Mouse (Mus musculus) midbrain, embryonic 13.5 days (tissue): ENCODE results near the gene Kcnj6. TPM values are rescaled to one million over a fixed set of nuclear protein-coding genes. Genes with fewer than 3 reads are reported as not detected.

ENCODE experiments used
- ATAC-seq: fragments of 200-750 bp; cut with Nextera tagmentation; 2 replicates; pipeline ENCODE4 v1.8.0; 2017; ENCODE audit warnings: mild to moderate bottlenecking, moderate TSS enrichment, moderate library complexity
- H3K27ac ChIP-seq: fragments of 300-500 bp; sonication (generic); 2 replicates; pipeline ENCODE4 v1.5.1; 2015; ENCODE audit warnings: inconsistent platforms, mild to moderate bottlenecking, moderate library complexity
- H3K27me3 ChIP-seq: fragments of 300-500 bp; sonication (generic); 2 replicates; pipeline ENCODE4 v1.6.1; 2015; ENCODE audit warnings: mild to moderate bottlenecking, inconsistent platforms
- H3K36me3 ChIP-seq: fragments of 300-500 bp; sonication (generic); 2 replicates; pipeline ENCODE4 v1.6.1; 2015; ENCODE audit warnings: mild to moderate bottlenecking, inconsistent platforms
- H3K4me1 ChIP-seq: fragments of 300-500 bp; sonication (generic); replicated peaks from 2 replicates; pipeline ENCODE4 v1.6.1; 2015; ENCODE audit warnings: inconsistent platforms
- H3K4me2 ChIP-seq: fragments of 300-500 bp; sonication (generic); replicated peaks from 2 replicates; pipeline ENCODE4 v1.6.1; 2015; ENCODE audit warnings: moderate library complexity, mild to moderate bottlenecking, inconsistent platforms
- H3K4me3 ChIP-seq: fragments of 300-500 bp; sonication (generic); replicated peaks from 2 replicates; pipeline ENCODE4 v1.5.1; 2015; ENCODE audit warnings: mild to moderate bottlenecking, inconsistent platforms
- H3K9ac ChIP-seq: fragments of 300-500 bp; sonication (generic); replicated peaks from 2 replicates; pipeline ENCODE4 v1.6.1; 2015; ENCODE audit warnings: mild to moderate bottlenecking, inconsistent platforms
- H3K9me3 ChIP-seq: fragments of 300-500 bp; sonication (generic); 2 replicates; pipeline ENCODE4 v1.6.1; 2016; ENCODE audit warnings: mild to moderate bottlenecking, inconsistent platforms
- WGBS: fragments of 180-500 bp; shearing (Covaris S2); methylation state at CpG from one replicate; pipeline ENCODE4 v1.1.7; 2015; 5-methylcytosine and 5-hydroxymethylcytosine counted together
- polyA plus RNA-seq: library from polyadenylated mRNA; unstranded; fragments of >200 nt; fragmentation: Nextera tagmentation; extraction: Ambion mirVana; gene quantifications from 2 replicates; pipeline ENCODE4 v1.2.1, GENCODE M21; 2015

The Kcnj6 gene
- polyA plus RNA-seq, 1 experiment from 2014 or later = 2.8 TPM

- H3K9me3 ChIP-seq = no peaks in the 10 kb centered on the region
- no peak overlapping the region for H3K4me3 ChIP-seq
- 6% methylated on average over 21 of the region's 21 CpGs for WGBS
- no peaks in the 10 kb centered on the region for H3K36me3 ChIP-seq
- H3K4me1 ChIP-seq = peaks cover 16% of the 10 kb centered on the region
- peak overlapping the region; percentile 44 for H3K4me2 ChIP-seq
- peak overlapping the region; percentile 32; the same call in 1 of the 2 replicates for H3K27ac ChIP-seq
- ATAC-seq = peak; percentile 81
- H3K9ac ChIP-seq = 0 out of 2 replicates have a peak overlapping the region, but pooled peaks have one; percentile 10
- H3K27me3 ChIP-seq = no peaks in the 10 kb centered on the region
Observed at GRCm38 (mm10) chr16:94931343-94932301, 65.9 kb downstream of the Kcnj6 start.

GRCm38 (mm10) chr16:94925364-94925763 lies 72.1 kb downstream of the Kcnj6 start:
- Histone ChIP-seq H3K36me3 (no peaks in the 10 kb centered on the region), H3K27me3 (no peaks in the 10 kb centered on the region), H3K9ac (no peak overlapping the region), H3K9me3 (no peaks in the 10 kb centered on the region), H3K4me2 (no peak overlapping the region), H3K4me1 (peaks cover 8% of the 10 kb centered on the region; the same call in 1 of the 2 replicates), H3K4me3 (no peak overlapping the region), H3K27ac (no peak overlapping the region)
- 16% methylated on average over 6 of the region's 6 CpGs for WGBS
- ATAC-seq = no peak

- H3K27me3 ChIP-seq = no peaks in the 10 kb centered on the region
- peak; percentile 66 for ATAC-seq
- WGBS = 26% methylated on average over 5 of the region's 5 CpGs
- H3K36me3 ChIP-seq = no peaks in the 10 kb centered on the region
- H3K4me3 ChIP-seq = no peak overlapping the region
- H3K27ac ChIP-seq = no peak overlapping the region
- no peak overlapping the region for H3K4me2 ChIP-seq
- H3K4me1 ChIP-seq = peaks cover 11% of the 10 kb centered on the region; the same call in 1 of the 2 replicates
- H3K9me3 ChIP-seq = no peaks in the 10 kb centered on the region
- no peak overlapping the region for H3K9ac ChIP-seq
Observed at GRCm38 (mm10) chr16:94919177-94919576, 78.3 kb downstream of the Kcnj6 start.

GRCm38 (mm10) chr16:94906026-94906425 lies 91.5 kb downstream of the Kcnj6 start:
- Histone ChIP-seq H3K36me3 (no peaks in the 10 kb centered on the region), H3K4me2 (no peak overlapping the region), H3K4me1 (0 out of 2 replicates have a peak, but pooled peaks cover under 1% of the 10 kb centered on the region), H3K9me3 (no peaks in the 10 kb centered on the region), H3K9ac (no peak overlapping the region), H3K27me3 (no peaks in the 10 kb centered on the region), H3K27ac (no peak overlapping the region), H3K4me3 (no peak overlapping the region)
- 93% methylated on average over 4 of the region's 4 CpGs for WGBS
- ATAC-seq = no peak

GRCm38 (mm10) chr16:94898832-94899231 lies 98.7 kb downstream of the Kcnj6 start:
- no peaks in the 10 kb centered on the region for H3K36me3 ChIP-seq
- H3K27ac ChIP-seq = no peak overlapping the region
- no peak for ATAC-seq
- H3K9me3 ChIP-seq = no peaks in the 10 kb centered on the region
- H3K27me3 ChIP-seq = no peaks in the 10 kb centered on the region
- H3K4me2 ChIP-seq = no peak overlapping the region
- WGBS = 90% methylated on average over 6 of the region's 6 CpGs
- no peak overlapping the region for H3K9ac ChIP-seq
- H3K4me1 ChIP-seq = 0 out of 2 replicates have a peak, but pooled peaks cover 3% of the 10 kb centered on the region
- H3K4me3 ChIP-seq = no peak overlapping the region

GRCm38 (mm10) chr16:94892162-94892650 lies 105.3 kb downstream of the Kcnj6 start:
- H3K4me2 ChIP-seq = no peak overlapping the region
- no peaks in the 10 kb centered on the region for H3K9me3 ChIP-seq
- no peak overlapping the region for H3K4me3 ChIP-seq
- no peak for ATAC-seq
- no peaks in the 10 kb centered on the region for H3K4me1 ChIP-seq
- H3K36me3 ChIP-seq = no peaks in the 10 kb centered on the region
- no peaks in the 10 kb centered on the region for H3K27me3 ChIP-seq
- H3K27ac ChIP-seq = no peak overlapping the region
- no peak overlapping the region for H3K9ac ChIP-seq
- WGBS = 91% methylated on average over 4 of the region's 4 CpGs

GRCm38 (mm10) chr16:94890581-94890980 lies 106.9 kb downstream of the Kcnj6 start:
- H3K27me3 ChIP-seq = no peaks in the 10 kb centered on the region
- WGBS = 87% methylated on average over 6 of the region's 6 CpGs

GRCm38 (mm10) chr16:94890056-94890455 lies 107.4 kb downstream of the Kcnj6 start:
- no peak overlapping the region for H3K9ac ChIP-seq
- no peaks in the 10 kb centered on the region for H3K9me3 ChIP-seq
- WGBS = 88% methylated on average over 2 of the region's 2 CpGs
- no peak overlapping the region for H3K27ac ChIP-seq
- H3K27me3 ChIP-seq = no peaks in the 10 kb centered on the region
- H3K4me3 ChIP-seq = no peak overlapping the region
- H3K4me1 ChIP-seq = no peaks in the 10 kb centered on the region
- H3K36me3 ChIP-seq = no peaks in the 10 kb centered on the region
- ATAC-seq = no peak
- H3K4me2 ChIP-seq = no peak overlapping the region

More at GRCm38 (mm10) chr16:94890581-94890980, 106.9 kb downstream of the Kcnj6 start:
- Histone ChIP-seq H3K9me3 (no peaks in the 10 kb centered on the region), H3K4me1 (no peaks in the 10 kb centered on the region), H3K36me3 (no peaks in the 10 kb centered on the region), H3K9ac (no peak overlapping the region), H3K4me2 (no peak overlapping the region), H3K27ac (no peak overlapping the region), H3K4me3 (no peak overlapping the region)
- ATAC-seq = no peak

GRCm38 (mm10) chr16:94888554-94888953 lies 108.9 kb downstream of the Kcnj6 start:
- Histone ChIP-seq H3K27ac (no peak overlapping the region), H3K4me2 (no peak overlapping the region), H3K4me1 (no peaks in the 10 kb centered on the region), H3K9me3 (no peaks in the 10 kb centered on the region), H3K36me3 (no peaks in the 10 kb centered on the region), H3K4me3 (no peak overlapping the region), H3K27me3 (no peaks in the 10 kb centered on the region), H3K9ac (no peak overlapping the region)
- WGBS = 41% methylated on average over 11 of the region's 11 CpGs
- ATAC-seq = no peak

- Histone ChIP-seq H3K4me2 (no peak overlapping the region), H3K9ac (no peak overlapping the region), H3K4me3 (no peak overlapping the region), H3K27me3 (no peaks in the 10 kb centered on the region), H3K9me3 (no peaks in the 10 kb centered on the region), H3K4me1 (no peaks in the 10 kb centered on the region), H3K36me3 (no peaks in the 10 kb centered on the region), H3K27ac (no peak overlapping the region)
- ATAC-seq = no peak
- WGBS = 75% methylated on average over 7 of the region's 7 CpGs
Observed at GRCm38 (mm10) chr16:94886398-94886797, 111.1 kb downstream of the Kcnj6 start.

GRCm38 (mm10) chr16:94885062-94885461 lies 112.4 kb downstream of the Kcnj6 start:
- no peak for ATAC-seq
- H3K36me3 ChIP-seq = no peaks in the 10 kb centered on the region

GRCm38 (mm10) chr16:94883909-94884308 lies 113.6 kb downstream of the Kcnj6 start:
- H3K9ac ChIP-seq = no peak overlapping the region
- H3K36me3 ChIP-seq = no peaks in the 10 kb centered on the region
- no peak overlapping the region for H3K4me2 ChIP-seq
- WGBS = 77% methylated on average over 3 of the region's 3 CpGs
- no peak overlapping the region for H3K27ac ChIP-seq
- H3K27me3 ChIP-seq = no peaks in the 10 kb centered on the region
- no peak for ATAC-seq
- H3K4me1 ChIP-seq = no peaks in the 10 kb centered on the region
- H3K9me3 ChIP-seq = no peaks in the 10 kb centered on the region
- no peak overlapping the region for H3K4me3 ChIP-seq

More at GRCm38 (mm10) chr16:94885062-94885461, 112.4 kb downstream of the Kcnj6 start:
- Histone ChIP-seq H3K4me2 (no peak overlapping the region), H3K9ac (no peak overlapping the region), H3K27me3 (no peaks in the 10 kb centered on the region), H3K4me3 (no peak overlapping the region), H3K9me3 (no peaks in the 10 kb centered on the region), H3K4me1 (no peaks in the 10 kb centered on the region), H3K27ac (no peak overlapping the region)
- 85% methylated on average over 7 of the region's 7 CpGs for WGBS
